Mouse (Mus musculus) liver, embryonic 11.5 days (tissue): ENCODE results near the gene Eif4e3. TPM values are rescaled to one million over a fixed set of nuclear protein-coding genes. Genes with fewer than 3 reads are reported as not detected.

Source experiments
- ATAC-seq: fragments of 200-750 bp; cut with Nextera tagmentation; replicated peaks from 2 replicates; pipeline ENCODE4 v1.8.0; 2017; ENCODE audit warnings: moderate number of reproducible peaks, mild to moderate bottlenecking, moderate TSS enrichment, moderate library complexity; ENCODE audit not compliant: low FRiP score
- DNase-seq: peaks from one replicate; pipeline ENCODE4 v3.0.0-alpha.2; 2017; ENCODE audit warnings: low spot score
- H3K27ac ChIP-seq: fragments of 300-500 bp; sonication (generic); 2 replicates; pipeline ENCODE4 v1.5.1; 2014; ENCODE audit warnings: mild to moderate bottlenecking, low read depth, low read length, control low read depth
- H3K27me3 ChIP-seq: fragments of 300-500 bp; sonication (generic); replicated peaks from 2 replicates; pipeline ENCODE4 v1.6.1; 2014; ENCODE audit warnings: low read length, mixed read lengths; ENCODE audit not compliant: control insufficient read depth, insufficient read depth
- H3K36me3 ChIP-seq: fragments of 300-500 bp; sonication (generic); 2 replicates; pipeline ENCODE4 v1.6.1; 2014; ENCODE audit warnings: mild to moderate bottlenecking, low read length, moderate library complexity, mixed read lengths; ENCODE audit not compliant: control insufficient read depth, insufficient read depth
- H3K4me1 ChIP-seq: fragments of 300-500 bp; sonication (generic); replicated peaks from 2 replicates; pipeline ENCODE4 v1.6.1; 2014; ENCODE audit warnings: low read length, mixed read lengths; ENCODE audit not compliant: control insufficient read depth, insufficient read depth
- H3K4me2 ChIP-seq: fragments of 300-500 bp; sonication (generic); 2 replicates; pipeline ENCODE4 v1.6.1; 2014; ENCODE audit warnings: mild to moderate bottlenecking, control low read depth, moderate library complexity
- H3K4me3 ChIP-seq: fragments of 300-500 bp; sonication (generic); 2 replicates; pipeline ENCODE4 v1.5.1; 2014; ENCODE audit warnings: low read depth, low read length, control low read depth
- H3K9ac ChIP-seq: fragments of 300-500 bp; sonication (generic); 2 replicates; pipeline ENCODE4 v1.6.1; 2014; ENCODE audit warnings: low read depth, low read length, control low read depth
- H3K9me3 ChIP-seq: fragments of 300-500 bp; sonication (generic); 2 replicates; pipeline ENCODE4 v1.6.1; 2016; ENCODE audit warnings: low read length, inconsistent platforms, mixed read lengths; ENCODE audit not compliant: control insufficient read depth
- WGBS: fragments of 180-500 bp; shearing (Covaris S2); extraction: QIAGEN DNeasy Blood & Tissue Kit; methylation state at CpG from one replicate; pipeline ENCODE4 v1.1.7; 2014; 5-methylcytosine and 5-hydroxymethylcytosine counted together
- polyA plus RNA-seq: library from polyadenylated mRNA; unstranded; fragments of >200 nt; fragmentation: Nextera tagmentation; extraction: Ambion mirVana; gene quantifications from 2 replicates; pipeline ENCODE4 v1.2.1, GENCODE M21; 2014

The Eif4e3 gene
- polyA plus RNA-seq, 1 experiment from 2014 or later, result 4.1 TPM

GRCm38 (mm10) chr6:99599229-99599628 is 67.3 kb downstream of the Eif4e3 start:
- DNase-seq (no peak), ATAC-seq (no peak)
- Histone ChIP-seq H3K9me3 (no peaks in the 10 kb centered on the region), H3K4me3 (no peak overlapping the region), H3K27ac (no peak overlapping the region), H3K4me2 (no peak overlapping the region), H3K9ac (no peak overlapping the region), H3K36me3 (no peaks in the 10 kb centered on the region), H3K27me3 (no peaks in the 10 kb centered on the region), H3K4me1 (no peaks in the 10 kb centered on the region)
- 77% methylated on average over 5 of the region's 5 CpGs for WGBS

GRCm38 (mm10) chr6:99577040-99577439 is 89.5 kb downstream of the Eif4e3 start:
- ATAC-seq, result no peak
- no peaks in the 10 kb centered on the region for H3K9me3 ChIP-seq
- H3K36me3 ChIP-seq, result no peaks in the 10 kb centered on the region
- H3K4me3 ChIP-seq, result no peak overlapping the region
- no peak overlapping the region for H3K4me2 ChIP-seq
- no peaks in the 10 kb centered on the region for H3K4me1 ChIP-seq
- 51% methylated on average over 6 of the region's 6 CpGs for WGBS
- DNase-seq, result no peak
- no peak overlapping the region for H3K27ac ChIP-seq
- H3K9ac ChIP-seq, result no peak overlapping the region
- H3K27me3 ChIP-seq, result no peaks in the 10 kb centered on the region

GRCm38 (mm10) chr6:99575633-99576032 is 90.9 kb downstream of the Eif4e3 start:
- H3K27ac ChIP-seq, result no peak overlapping the region
- DNase-seq (no peak), ATAC-seq (no peak)
- no peak overlapping the region for H3K9ac ChIP-seq
- H3K4me3 ChIP-seq, result no peak overlapping the region
- no peaks in the 10 kb centered on the region for H3K9me3 ChIP-seq
- 74% methylated on average over 6 of the region's 6 CpGs for WGBS
- H3K4me2 ChIP-seq, result no peak overlapping the region
- no peaks in the 10 kb centered on the region for H3K36me3 ChIP-seq
- no peaks in the 10 kb centered on the region for H3K27me3 ChIP-seq
- H3K4me1 ChIP-seq, result no peaks in the 10 kb centered on the region

Other genes starting within 250 kb of the Eif4e3 start
- 62.1 and 67.8 TPM in 2 replicates for gene Foxp1, start 144.1 kb downstream of the Eif4e3 start, polyA plus RNA-seq
- 2.0 and 2.4 TPM in 2 replicates for gene Gm20696, start within 50 bp of the Eif4e3 start, polyA plus RNA-seq
- 0.53 and 0.55 TPM in 2 replicates for gene Gpr27, start 25.9 kb upstream of the Eif4e3 start, polyA plus RNA-seq
- gene Prok2, start 59.6 kb upstream of the Eif4e3 start, polyA plus RNA-seq, result not detected in 2 replicates